ENCODE assay signal across 33 mouse cellular contexts in genomic region chr7:138469211-138469610, GRCm38 (mm10).
"Had no signal": no experiment of that assay in that cellular context is flagged by ENCODE, and none has a peak within 500 bp of the region (broad histone marks: within the 10 kb centered on the region; RNA-seq: fewer than 3 reads in every experiment).

No protein-coding gene starts in this region.

- H3K9ac ChIP-seq: heart, embryonic 12.5 days; heart, embryonic 13.5 days; heart, embryonic 15.5 days; hindbrain, embryonic 12.5 days; hindbrain, embryonic 13.5 days; hindbrain, embryonic 14.5 days; hindbrain, embryonic 15.5 days; intestine, embryonic 15.5 days; kidney, embryonic 15.5 days had no signal

- H3K9me3 ChIP-seq: heart, embryonic 12.5 days; heart, embryonic 13.5 days; heart, embryonic 15.5 days; hindbrain, embryonic 10.5 days; hindbrain, embryonic 12.5 days; hindbrain, embryonic 13.5 days; hindbrain, embryonic 15.5 days; intestine, embryonic 15.5 days; kidney, embryonic 15.5 days had no signal

- H3K4me3 ChIP-seq: heart, embryonic 12.5 days; heart, embryonic 13.5 days; heart, embryonic 15.5 days; hindbrain, embryonic 10.5 days; hindbrain, embryonic 12.5 days; hindbrain, embryonic 13.5 days; hindbrain, embryonic 15.5 days; intestine, embryonic 15.5 days; kidney, embryonic 15.5 days; layer of hippocampus, adult 2 months; left cerebral cortex, adult 2 months had no signal

- H3K27me3 ChIP-seq: heart, embryonic 12.5 days; heart, embryonic 13.5 days; heart, embryonic 15.5 days; hindbrain, embryonic 12.5 days; hindbrain, embryonic 13.5 days; hindbrain, embryonic 15.5 days; intestine, embryonic 15.5 days; kidney, embryonic 15.5 days had no signal

- DNase-seq: heart, postnatal 14 days; heart, postnatal 36 days; kidney, adult 11 months; kidney, adult 18-20 months; kidney, adult 2 months; kidney, adult 8-10 months; kidney, adult 9 months; kidney, postnatal 10 days; kidney, postnatal 14 days; kidney, postnatal 25 days; kidney, postnatal 36 days; kidney, postnatal 4 days; layer of hippocampus, adult 9-11 months; layer of hippocampus, postnatal 36 days had no signal

- H3K4me2 ChIP-seq: heart, embryonic 11.5 days; heart, embryonic 12.5 days; heart, embryonic 13.5 days; heart, embryonic 15.5 days; hindbrain, embryonic 12.5 days; hindbrain, embryonic 13.5 days; hindbrain, embryonic 14.5 days; hindbrain, embryonic 15.5 days; intestine, embryonic 15.5 days; kidney, embryonic 15.5 days had no signal

- H3K4me1 ChIP-seq: heart, embryonic 15.5 days; hindbrain, embryonic 10.5 days; hindbrain, embryonic 12.5 days; hindbrain, embryonic 13.5 days; hindbrain, embryonic 15.5 days; intestine, embryonic 15.5 days; kidney, embryonic 15.5 days had no signal

- H3K27ac ChIP-seq: heart, embryonic 13.5 days; heart, embryonic 15.5 days; hindbrain, embryonic 10.5 days; hindbrain, embryonic 12.5 days; hindbrain, embryonic 13.5 days; hindbrain, embryonic 14.5 days; hindbrain, embryonic 15.5 days; hindbrain, postnatal 0 days; intestine, embryonic 15.5 days; kidney, embryonic 15.5 days; kidney, postnatal 0 days; layer of hippocampus, adult 2 months; left cerebral cortex, adult 2 months had no signal

- ATAC-seq: hindbrain, embryonic 16.5 days; hindbrain, postnatal 0 days; inflammation-experienced regulatory T-cells, adult 6 months; intestine, embryonic 15.5 days; intestine, embryonic 16.5 days; intestine, postnatal 0 days had no signal

- H3K36me3 ChIP-seq: heart, embryonic 12.5 days; heart, embryonic 13.5 days; heart, embryonic 15.5 days; hindbrain, embryonic 10.5 days; hindbrain, embryonic 12.5 days; hindbrain, embryonic 13.5 days; hindbrain, embryonic 15.5 days; intestine, embryonic 15.5 days; kidney, embryonic 15.5 days had no signal
